Mouse (Mus musculus) embryonic facial prominence, embryonic 14.5 days (tissue): Measurements from ENCODE around the gene Tmprss6. TPM values are rescaled to one million over a fixed set of nuclear protein-coding genes. Genes with fewer than 3 reads are reported as not detected.

ENCODE experiments used
- ATAC-seq: fragments of 200-750 bp; cut with Nextera tagmentation; 2 replicates; pipeline ENCODE4 v1.8.0; 2017; ENCODE audit warnings: low read depth, moderate number of reproducible peaks, moderate TSS enrichment
- DNase-seq: peaks from one replicate; pipeline ENCODE4 v3.0.0-alpha.2; 2015; ENCODE audit warnings: low spot score
- H3K27ac ChIP-seq: fragments of 300-500 bp; sonication (generic); replicated peaks from 2 replicates; pipeline ENCODE4 v1.5.1; 2014; ENCODE audit warnings: low read depth, mild to moderate bottlenecking, low read length, moderate library complexity
- H3K27me3 ChIP-seq: fragments of 300-500 bp; sonication (generic); replicated peaks from 2 replicates; pipeline ENCODE4 v1.6.1; 2014; ENCODE audit warnings: low read length; ENCODE audit not compliant: control insufficient read depth, insufficient read depth
- H3K36me3 ChIP-seq: fragments of 300-500 bp; sonication (generic); 2 replicates; pipeline ENCODE4 v1.6.1; 2014; ENCODE audit warnings: low read length, mixed read lengths; ENCODE audit not compliant: control insufficient read depth, insufficient read depth
- H3K4me1 ChIP-seq: fragments of 300-500 bp; sonication (generic); 2 replicates; pipeline ENCODE4 v1.6.1; 2014; ENCODE audit warnings: antibody characterized with exemption, low read length; ENCODE audit not compliant: control insufficient read depth, insufficient read depth
- H3K4me2 ChIP-seq: fragments of 300-500 bp; sonication (generic); 2 replicates; pipeline ENCODE4 v1.6.1; 2014; ENCODE audit warnings: low read depth, mild to moderate bottlenecking, low read length, moderate library complexity, mixed read lengths
- H3K4me3 ChIP-seq: fragments of 300-500 bp; sonication (generic); 2 replicates; pipeline ENCODE4 v1.5.1; 2014; ENCODE audit warnings: low read depth, mild to moderate bottlenecking, low read length
- H3K9ac ChIP-seq: fragments of 300-500 bp; sonication (generic); 2 replicates; pipeline ENCODE4 v1.6.1; 2014; ENCODE audit warnings: low read depth, mild to moderate bottlenecking, low read length, moderate library complexity, mixed read lengths
- H3K9me3 ChIP-seq: fragments of 300-500 bp; sonication (generic); 2 replicates; pipeline ENCODE4 v1.6.1; 2016; ENCODE audit warnings: low read length; ENCODE audit not compliant: control insufficient read depth
- whole genome bisulfite sequencing: fragments of 180-500 bp; shearing (Covaris S2); extraction: QIAGEN DNeasy Blood & Tissue Kit; methylation state at CpG from one replicate; pipeline ENCODE4 v1.1.7; 2014; 5-methylcytosine and 5-hydroxymethylcytosine counted together
- polyA plus RNA-seq: library from polyadenylated mRNA; unstranded; fragments of >200 nt; fragmentation: Nextera tagmentation; extraction: Ambion mirVana; gene quantifications from 2 replicates; pipeline ENCODE4 v1.2.1, GENCODE M21; 2014

Gene Tmprss6
- polyA plus RNA-seq, 1 experiment from 2014 or later, result 1.1 TPM

DNA sequence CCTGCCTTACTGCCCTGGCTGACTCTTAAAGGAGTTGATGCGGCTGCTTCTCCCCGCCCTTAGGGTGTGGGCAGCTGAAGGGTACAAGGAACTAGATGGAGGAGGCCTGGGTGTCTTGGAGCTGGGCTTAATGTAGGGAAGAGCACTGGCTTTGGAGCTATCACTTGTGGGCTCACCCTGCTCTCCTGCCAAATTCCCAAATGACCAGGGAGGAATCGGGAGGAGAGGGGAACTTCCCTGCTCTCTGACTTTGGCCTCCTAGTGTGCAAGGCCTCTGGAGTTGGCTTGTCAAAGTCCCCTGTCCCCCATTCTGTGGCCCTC is 39.3 kb downstream of the Tmprss6 start:
- H3K4me3 ChIP-seq, result peak overlapping the region; percentile 78
- WGBS, result 0% methylated on average over 3 of the region's 3 CpGs
- H3K27ac ChIP-seq, result peak overlapping the region; percentile 73
- no peak for ATAC-seq
- H3K9ac ChIP-seq, result peak overlapping the region; percentile 77
- peak overlapping the region; percentile 76 for H3K4me2 ChIP-seq
- DNase-seq, result no peak
- no peaks in the 10 kb centered on the region for H3K27me3 ChIP-seq
- peaks cover 8% of the 10 kb centered on the region; the same call in 1 of the 2 replicates for H3K4me1 ChIP-seq
- H3K36me3 ChIP-seq, result peaks cover 26% of the 10 kb centered on the region
- H3K9me3 ChIP-seq, result no peaks in the 10 kb centered on the region

DNA sequence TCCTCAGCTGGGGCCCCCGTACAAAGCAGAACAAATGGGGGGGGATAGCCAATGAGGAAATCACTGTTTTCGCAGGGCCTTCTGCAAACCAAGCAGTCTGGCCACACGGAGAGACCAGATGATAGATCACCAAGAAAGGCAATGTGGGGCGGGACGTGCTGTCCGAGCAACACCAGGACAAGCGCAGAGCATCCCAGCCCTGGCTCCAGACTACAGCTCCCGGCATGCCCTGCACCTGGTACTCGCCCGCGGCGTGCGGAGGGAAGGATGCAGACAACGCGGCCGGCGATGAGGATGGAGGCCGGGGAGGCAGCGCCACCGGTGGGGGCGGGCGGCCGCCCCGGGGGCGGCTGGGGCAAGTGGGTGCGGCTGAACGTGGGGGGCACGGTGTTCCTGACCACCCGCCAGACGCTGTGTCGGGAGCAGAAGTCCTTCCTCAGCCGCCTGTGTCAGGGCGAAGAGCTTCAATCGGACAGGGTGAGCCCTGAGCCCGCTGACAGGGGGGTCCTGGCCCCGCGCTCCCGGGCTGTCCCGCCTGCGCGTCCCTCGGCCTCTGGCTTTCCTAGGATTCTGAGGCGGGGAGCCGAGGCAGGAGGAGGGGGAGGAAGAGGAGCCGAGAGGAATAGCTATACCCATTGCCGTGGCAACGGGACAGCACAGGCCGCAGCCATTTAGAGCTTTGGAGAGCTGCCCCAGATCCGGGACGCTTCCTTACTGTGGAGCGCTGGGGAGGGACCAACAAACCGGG is 39.9 kb downstream of the Tmprss6 start, which contains the start of gene Kctd17:
Kctd17 (plus strand) TSS at position 174 of the 748 bp plus-strand sequence.
- Histone ChIP-seq H3K36me3 (peaks cover 20% of the 10 kb centered on the region), H3K4me2 (peak within 1 kb of the TSS; percentile 76), H3K9me3 (no peaks in the 10 kb centered on the region), H3K27ac (peak within 1 kb of the TSS; percentile 73), H3K4me3 (peak within 1 kb of the TSS; percentile 78), H3K9ac (peak within 1 kb of the TSS; percentile 77), H3K27me3 (no peaks in the 10 kb centered on the region; the same call in 1 of the 2 replicates), H3K4me1 (peaks cover 8% of the 10 kb centered on the region; the same call in 1 of the 2 replicates)
- DNase-seq, result peak; percentile 84
- peak; percentile 89 for ATAC-seq
- WGBS, result 1% methylated on average over 34 of the region's 52 CpGs

DNA sequence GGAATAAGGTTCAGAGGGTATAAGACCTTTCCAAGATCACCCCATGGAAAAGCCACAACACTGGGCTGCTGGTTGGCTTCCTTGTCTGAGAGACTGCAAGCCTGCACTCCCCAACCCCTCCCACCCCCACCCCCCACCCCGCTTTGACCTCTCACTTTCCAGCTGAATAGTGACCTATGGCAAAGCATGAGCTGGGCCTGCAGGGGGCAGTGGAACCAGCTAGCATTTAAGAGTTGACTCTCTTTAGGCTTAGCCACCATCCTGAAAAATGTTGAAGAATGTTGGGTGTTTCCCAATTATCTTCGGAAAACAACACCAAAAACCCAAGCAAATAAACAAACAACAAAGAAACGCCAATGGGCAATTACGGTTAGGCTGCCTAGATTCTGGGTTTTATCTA is 43.2 kb downstream of the Tmprss6 start:
- H3K4me2 ChIP-seq, result no peak overlapping the region
- H3K9me3 ChIP-seq, result no peaks in the 10 kb centered on the region
- no peaks in the 10 kb centered on the region for H3K36me3 ChIP-seq
- H3K27me3 ChIP-seq, result no peaks in the 10 kb centered on the region; the same call in 1 of the 2 replicates
- H3K27ac ChIP-seq, result no peak overlapping the region
- H3K4me1 ChIP-seq, result peaks cover 8% of the 10 kb centered on the region; the same call in 1 of the 2 replicates
- DNase-seq (no peak), ATAC-seq (no peak)
- no peak overlapping the region for H3K9ac ChIP-seq
- H3K4me3 ChIP-seq, result no peak overlapping the region
- WGBS, result 62% methylated on average over 4 of the region's 4 CpGs

DNA sequence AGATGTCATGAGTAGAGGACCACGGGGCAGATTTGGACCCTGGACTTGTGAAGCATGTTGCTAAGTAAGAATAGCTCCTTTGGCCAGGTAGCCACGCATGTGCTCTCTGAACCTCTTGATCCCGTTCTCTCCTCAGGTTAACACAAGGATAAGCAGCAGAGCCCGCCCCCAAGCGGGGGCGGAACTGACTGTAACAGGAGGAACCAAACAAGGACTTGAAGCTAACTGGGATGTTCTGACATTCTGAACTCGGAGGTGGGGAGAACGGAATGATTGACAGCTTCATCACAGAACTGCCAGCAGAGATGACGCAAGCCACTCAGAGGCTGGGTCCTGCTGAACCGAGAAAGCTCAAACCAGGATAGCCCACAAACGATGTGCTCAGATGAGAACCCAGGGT is 43.9 kb downstream of the Tmprss6 start:
- Histone ChIP-seq H3K9me3 (no peaks in the 10 kb centered on the region), H3K4me3 (no peak overlapping the region), H3K9ac (no peak overlapping the region), H3K27me3 (no peaks in the 10 kb centered on the region; the same call in 1 of the 2 replicates), H3K4me1 (peaks cover 5% of the 10 kb centered on the region; the same call in 1 of the 2 replicates), H3K4me2 (no peak overlapping the region), H3K27ac (no peak overlapping the region), H3K36me3 (no peaks in the 10 kb centered on the region)
- WGBS, result 20% methylated on average over 11 of the region's 11 CpGs
- no peak for ATAC-seq
- DNase-seq, result no peak

DNA sequence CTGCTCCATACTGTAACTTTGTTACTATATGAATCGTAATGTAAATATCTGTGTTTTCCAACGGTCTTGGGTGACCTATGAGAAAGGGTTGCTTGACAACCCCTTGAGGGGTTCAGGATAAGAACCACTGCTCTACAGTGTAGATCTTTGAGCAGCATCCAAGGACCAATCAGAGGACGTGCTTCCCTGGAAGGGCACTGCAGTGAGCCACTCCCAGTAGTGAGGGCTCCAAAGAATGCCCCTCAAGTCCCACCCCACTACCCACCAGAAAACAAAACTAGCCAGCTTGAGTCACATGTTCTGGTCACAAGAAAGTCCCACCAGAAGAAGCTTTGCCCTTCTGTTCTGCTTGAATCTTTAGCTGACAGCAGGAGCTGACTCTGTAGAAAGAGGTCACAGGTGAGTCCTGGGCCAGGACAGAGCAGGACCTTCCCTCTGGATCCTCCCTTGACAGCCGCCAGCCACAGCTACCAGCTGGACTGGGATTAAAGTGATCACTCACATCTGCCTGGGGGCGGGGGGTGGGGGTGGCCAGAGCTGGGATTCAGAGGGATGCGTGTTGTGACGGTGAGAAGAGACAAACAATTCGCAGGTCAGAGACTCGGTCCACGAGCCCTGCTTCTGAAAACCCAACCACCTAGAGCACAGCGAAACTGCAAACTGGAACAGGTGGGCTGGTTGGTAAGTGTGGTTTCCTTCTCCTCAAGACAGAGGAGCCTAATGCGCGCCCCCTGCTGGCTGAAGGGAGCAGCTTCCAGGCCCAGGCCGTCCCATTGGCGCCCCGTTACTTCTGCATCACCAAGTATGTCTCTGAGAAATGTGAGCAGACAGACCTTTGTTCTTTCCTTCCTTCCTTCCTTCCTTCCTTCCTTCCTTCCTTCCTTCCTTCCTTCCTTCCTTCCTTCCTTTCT is 46.1 kb downstream of the Tmprss6 start:
- DNase-seq (peak; percentile 88), ATAC-seq (peak; percentile 78; the same call in 1 of the 2 replicates)
- Histone ChIP-seq H3K9ac (no peak overlapping the region), H3K4me3 (no peak overlapping the region), H3K36me3 (no peaks in the 10 kb centered on the region), H3K27me3 (no peaks in the 10 kb centered on the region; the same call in 1 of the 2 replicates), H3K4me2 (no peak overlapping the region), H3K9me3 (no peaks in the 10 kb centered on the region), H3K4me1 (no peaks in the 10 kb centered on the region), H3K27ac (no peak overlapping the region)
- 16% methylated on average over 16 of the region's 16 CpGs for WGBS

DNA sequence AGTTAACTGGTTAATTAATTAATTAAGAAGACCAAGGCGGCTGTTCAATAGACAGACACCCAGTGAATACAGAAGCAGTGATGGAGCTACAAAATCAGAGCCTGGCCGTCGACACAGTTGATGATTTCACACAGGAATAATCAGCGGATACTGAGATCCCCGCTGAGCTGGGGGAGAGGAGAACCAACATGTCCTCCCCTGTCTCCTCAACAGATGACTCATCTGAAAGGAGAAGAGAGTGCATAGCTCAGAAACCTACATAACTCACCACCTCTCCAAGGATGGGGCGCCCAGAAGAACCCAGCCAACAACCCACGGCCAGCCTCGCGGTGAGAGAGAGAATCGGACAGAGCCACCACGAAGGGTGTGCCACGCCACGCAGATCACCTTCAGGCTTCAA is 48.0 kb downstream of the Tmprss6 start:
- no peaks in the 10 kb centered on the region for H3K36me3 ChIP-seq
- H3K27me3 ChIP-seq, result no peaks in the 10 kb centered on the region; the same call in 1 of the 2 replicates
- no peaks in the 10 kb centered on the region for H3K4me1 ChIP-seq
- 84% methylated on average over 13 of the region's 13 CpGs for WGBS
- no peak for DNase-seq
- H3K4me2 ChIP-seq, result no peak overlapping the region
- no peak overlapping the region for H3K4me3 ChIP-seq
- no peak overlapping the region for H3K27ac ChIP-seq
- H3K9ac ChIP-seq, result no peak overlapping the region
- no peak for ATAC-seq
- H3K9me3 ChIP-seq, result no peaks in the 10 kb centered on the region

DNA sequence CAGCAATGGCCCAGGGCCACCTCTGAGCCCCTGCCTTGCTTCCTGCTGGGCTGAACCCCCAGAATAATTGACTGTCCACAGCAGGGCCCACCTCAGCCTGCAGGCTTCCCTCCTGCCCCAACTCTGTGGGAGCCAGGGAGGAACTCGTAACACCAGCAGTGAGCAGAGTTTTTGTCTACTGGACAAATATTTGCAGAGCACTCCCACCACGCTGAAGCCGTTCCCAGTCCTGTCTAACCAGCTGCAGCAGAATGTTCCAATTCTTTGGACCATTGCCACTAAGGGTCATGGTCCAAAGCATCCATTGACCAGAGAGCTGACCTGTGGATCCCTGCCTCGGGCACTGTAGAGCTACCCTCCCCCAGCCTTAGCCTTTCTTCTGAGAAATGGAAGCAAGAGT is 51.5 kb downstream of the Tmprss6 start:
- Histone ChIP-seq H3K36me3 (no peaks in the 10 kb centered on the region), H3K9ac (no peak overlapping the region), H3K9me3 (no peaks in the 10 kb centered on the region), H3K4me2 (no peak overlapping the region), H3K4me3 (no peak overlapping the region), H3K4me1 (no peaks in the 10 kb centered on the region), H3K27me3 (no peaks in the 10 kb centered on the region), H3K27ac (no peak overlapping the region)
- peak; percentile 15; the same call in 1 of the 2 replicates for ATAC-seq
- no peak for DNase-seq
- 17% methylated on average over 4 of the region's 4 CpGs for WGBS

DNA sequence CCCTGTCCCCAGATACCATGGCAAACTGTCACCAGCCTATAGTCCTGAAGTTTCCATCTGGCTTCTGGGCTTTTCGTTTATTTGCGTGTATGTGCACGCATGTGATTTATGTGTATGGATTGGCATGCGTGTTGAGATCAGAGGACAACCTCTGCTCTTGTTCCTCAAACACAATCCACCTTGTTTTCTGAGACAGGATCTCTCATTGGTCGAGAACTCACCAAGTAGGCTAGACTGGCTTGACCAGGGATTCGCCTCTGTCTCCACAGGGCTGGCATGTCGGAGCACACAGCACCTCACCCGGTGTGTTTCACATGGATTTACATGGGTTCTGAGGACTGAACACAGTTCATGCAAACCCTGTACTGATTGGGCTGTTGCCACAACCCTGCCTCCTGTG is 54.3 kb downstream of the Tmprss6 start:
- no peak for ATAC-seq
- 90% methylated on average over 8 of the region's 8 CpGs for WGBS

More for the DNA sequence above, 54.3 kb downstream of the Tmprss6 start:
- Histone ChIP-seq H3K27me3 (peaks cover 24% of the 10 kb centered on the region), H3K4me3 (no peak overlapping the region), H3K36me3 (no peaks in the 10 kb centered on the region), H3K9ac (no peak overlapping the region), H3K27ac (no peak overlapping the region), H3K9me3 (no peaks in the 10 kb centered on the region), H3K4me1 (no peaks in the 10 kb centered on the region; the same call in 1 of the 2 replicates), H3K4me2 (no peak overlapping the region)
- no peak for DNase-seq
